Mouse (Mus musculus): ENCODE measurements around the gene Apof. TPM values are rescaled to one million over a fixed set of nuclear protein-coding genes. Genes with fewer than 3 reads are reported as not detected.

Apof gene
- total RNA-seq, 2 experiments from 2014 or later = not detected

DNA sequence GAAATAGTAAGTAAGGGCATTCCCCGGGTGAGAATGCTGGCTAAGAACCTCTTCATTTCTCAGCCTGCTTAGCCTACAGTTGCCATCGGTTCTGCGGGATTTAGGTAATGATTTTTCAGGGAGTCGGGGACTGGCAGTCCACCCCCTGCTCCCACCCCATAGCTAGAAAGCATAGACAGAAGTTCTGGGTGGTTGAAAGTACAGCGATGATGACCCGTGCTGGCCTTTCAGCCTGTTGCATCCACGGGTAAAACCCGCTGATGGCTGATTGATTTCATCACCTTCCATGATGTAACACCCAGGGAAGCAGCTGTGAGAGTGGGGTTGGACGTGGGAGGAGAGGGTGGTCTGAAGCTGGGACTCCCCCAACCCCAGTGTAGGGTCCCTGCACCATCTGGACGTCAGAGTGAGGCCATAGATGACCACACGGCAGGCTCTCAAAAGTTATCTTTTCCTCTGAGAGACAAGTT, 30.3 kb downstream of the Apof start, which contains the start of gene Il23a:
TSS of gene Il23a (minus strand) at position 51 of the 470 bp plus-strand sequence.
- no peak for DNase-seq

DNA sequence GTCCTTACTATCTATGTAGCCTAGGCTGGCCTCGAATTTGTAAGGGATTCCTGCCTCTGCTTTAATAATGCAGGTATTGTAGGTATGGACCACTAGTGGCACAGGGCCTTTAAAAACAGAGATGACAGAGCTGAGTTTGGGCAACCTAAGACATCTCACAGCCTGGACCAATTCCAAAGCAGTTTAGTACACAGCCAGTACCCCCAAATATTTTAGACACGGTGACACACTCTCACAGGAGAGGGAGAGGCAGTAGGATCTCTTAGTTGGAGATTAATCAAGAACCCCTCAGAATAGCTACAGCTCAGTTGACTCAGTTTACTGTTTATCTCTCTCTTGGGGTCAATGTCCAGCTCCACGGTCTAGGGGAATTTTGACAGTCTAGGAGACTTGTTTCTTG, 33.9 kb downstream of the Apof start:
- DNase-seq = no peak

GRCm38 (mm10) chr10:128302785-128303125, 34.3 kb downstream of the Apof start:
- no peak for DNase-seq

GRCm38 (mm10) chr10:128303126-128304021, 34.9 kb downstream of the Apof start, which contains the start of gene Pan2:
Gene Pan2, plus strand, starts transcription at chr10:128303335.
- peak; percentile 100 for DNase-seq

DNA sequence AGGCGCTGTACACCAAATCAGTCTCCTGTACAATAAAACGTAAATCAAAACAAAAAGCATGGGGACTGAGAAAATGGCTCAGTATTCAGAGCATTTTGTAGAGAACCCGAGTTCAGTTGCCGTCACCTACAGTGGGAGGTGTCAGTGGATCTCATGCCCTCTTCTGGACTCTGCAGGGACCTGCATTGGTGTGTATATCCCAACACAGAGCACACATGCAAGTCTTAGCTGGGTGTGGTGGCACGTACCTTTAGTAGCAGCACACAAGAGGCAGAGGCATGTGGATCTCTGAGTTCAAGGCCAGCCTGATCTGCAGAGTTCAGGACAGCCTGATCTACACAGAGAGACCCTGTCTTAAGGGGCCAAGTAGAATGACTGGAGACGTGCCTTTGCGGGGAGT, 41.2 kb downstream of the Apof start:
- no peak for DNase-seq

DNA sequence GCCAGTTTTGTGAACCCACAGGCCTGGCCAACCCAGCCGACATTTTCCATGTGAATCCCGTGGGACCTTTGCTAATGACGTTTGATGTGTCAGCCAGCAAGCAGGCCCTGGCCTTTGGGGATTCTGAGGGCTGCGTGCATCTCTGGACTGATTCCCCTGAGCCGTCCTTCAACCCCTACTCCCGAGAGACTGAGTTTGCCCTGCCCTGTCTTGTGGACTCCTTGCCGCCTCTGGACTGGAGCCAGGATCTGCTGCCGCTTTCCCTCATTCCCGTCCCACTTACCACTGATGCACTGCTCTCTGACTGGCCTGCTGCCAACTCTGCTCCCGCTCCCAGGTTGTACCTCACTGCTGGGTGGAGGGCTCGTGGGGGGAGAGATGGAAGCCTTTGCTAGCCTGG, 41.7 kb downstream of the Apof start:
- peak in 1 of 2 experiments; percentile 19 for DNase-seq

- DNase-seq = no peak
Observed at GRCm38 (mm10) chr10:128310902-128311301, 42.4 kb downstream of the Apof start.

DNA sequence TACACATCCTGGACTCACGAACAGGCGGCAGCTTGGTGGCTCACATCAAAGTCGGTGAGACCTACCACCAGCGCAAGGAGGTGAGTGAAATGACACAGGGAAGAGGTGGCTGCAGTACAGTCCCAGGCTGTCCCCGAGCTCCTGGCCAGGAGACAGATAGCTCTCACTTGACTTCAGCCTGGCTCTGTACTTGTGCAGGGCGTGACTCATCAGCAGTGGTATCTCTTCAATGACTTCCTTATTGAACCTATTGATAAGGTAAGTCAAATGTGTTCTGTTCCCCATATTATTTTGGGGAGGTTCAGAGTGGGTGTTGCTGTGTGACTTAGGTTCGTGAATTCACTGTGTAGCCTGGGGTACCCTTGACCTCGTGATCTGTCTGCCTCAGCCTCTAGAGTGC, 47.1 kb downstream of the Apof start:
- no peak for DNase-seq

Other genes with a start within 250 kb of the Apof start
- gene Naca, start 233.1 kb upstream of the Apof start, total RNA-seq (2021) = 100 to 1,000 TPM; 462 to 532 TPM
- 100 to 1,000 TPM; 104 to 110 TPM for gene Ptges3, start 209.7 kb upstream of the Apof start, total RNA-seq (2021)
- gene Atp5b, start 185.4 kb upstream of the Apof start, total RNA-seq (2021) = 1,000 to 10,000 TPM; 8,639 to 9,190 TPM
- 10 to 100 TPM; 19.0 to 20.3 TPM for gene Baz2a, start 177.1 kb upstream of the Apof start, total RNA-seq (2021)
- 100 to 1,000 TPM in 1 of 2 experiments, 10 to 100 TPM in 1; 78.1 to 100 TPM for gene Rbms2, start 88.4 kb upstream of the Apof start, total RNA-seq (2021)
- 1 to 10 TPM in 1 of 2 experiments, under 1 TPM in 1; 0.25 to 1.4 TPM for gene Gls2, start 74.2 kb upstream of the Apof start, total RNA-seq (2021)
- gene Spryd4, start 56.9 kb upstream of the Apof start, total RNA-seq (2021) = 10 to 100 TPM; 37.9 to 45.9 TPM
- gene Mip, start 42.8 kb upstream of the Apof start, total RNA-seq (2021) = not detected
- 1 to 10 TPM; 6.0 to 7.3 TPM for gene Timeless, start 36.6 kb upstream of the Apof start, total RNA-seq (2021)
- gene Apon, start 14.6 kb upstream of the Apof start, total RNA-seq (2021) = not detected
- 10 to 100 TPM in 1 of 2 experiments, 1 to 10 TPM in 1; 8.3 to 11.3 TPM for gene Stat2, start 1.9 kb downstream of the Apof start, total RNA-seq (2021)
- gene Il23a, start 30.1 kb downstream of the Apof start, total RNA-seq (2021) = not detected
- gene Pan2, start 34.7 kb downstream of the Apof start, total RNA-seq (2021) = 1 to 10 TPM; 4.5 to 6.0 TPM
- 10 to 100 TPM; 62.2 to 66.6 TPM for gene Cnpy2, start 53.8 kb downstream of the Apof start, total RNA-seq (2021)
- 1,000 to 10,000 TPM; 1,006 to 1,090 TPM for gene Cs, start 69.1 kb downstream of the Apof start, total RNA-seq (2021)
- gene Coq10a, start 100.3 kb downstream of the Apof start, total RNA-seq (2021) = 100 to 1,000 TPM; 365 to 392 TPM
- gene Ankrd52, start 108.4 kb downstream of the Apof start, total RNA-seq (2021) = 10 to 100 TPM; 38.1 to 40.3 TPM
- not detected for gene Slc39a5, start 132.6 kb downstream of the Apof start, total RNA-seq (2021)
- gene Nabp2, start 142.8 kb downstream of the Apof start, total RNA-seq (2021) = 10 to 100 TPM; 41.0 to 42.8 TPM
- gene Rnf41, start 143.0 kb downstream of the Apof start, total RNA-seq (2021) = 10 to 100 TPM; 16.6 to 17.2 TPM
- gene Smarcc2, start 190.6 kb downstream of the Apof start, total RNA-seq (2021) = 10 to 100 TPM; 75.4 to 75.8 TPM
- gene Myl6, start 225.5 kb downstream of the Apof start, total RNA-seq (2021) = 100 to 1,000 TPM; 253 to 273 TPM
- gene Myl6b, start 230.0 kb downstream of the Apof start, total RNA-seq (2021) = 1 to 10 TPM; 3.2 to 3.3 TPM

Measured in heart, adult 18-20 months (tissue).